Mouse (Mus musculus) c-Kit-negative CD71-positive TER-119-positive erythroid progenitor cells, embryonic 14.5 days (primary cell): ENCODE results near the gene Pigu.
A peak's percentile ranks its signal among the peaks of the same experiment; 100 is the strongest.

ENCODE experiments used
- DNase-seq: peaks from one replicate; pipeline ENCODE4 v3.0.0-alpha.2; 2013; ENCODE audit warnings: low read depth, low spot score

Gene Pigu

GRCm38 (mm10) chr2:155236362-155236992, 120.8 kb downstream of the Pigu start, which contains the start of gene Dynlrb1:
Dynlrb1 (plus strand) TSS chr2:155236533.
- DNase-seq, result peak; percentile 96

GRCm38 (mm10) chr2:155235746-155236361, 121.4 kb downstream of the Pigu start:
- DNase-seq, result no peak
